Mouse (Mus musculus) layer of hippocampus, adult 9-10 months (tissue): ENCODE results near the gene Padi4.

Experiments
- DNase-seq: peaks from one replicate; pipeline ENCODE4 v3.0.0; 2022; ENCODE audit warnings: low spot score

The Padi4 gene

DNA sequence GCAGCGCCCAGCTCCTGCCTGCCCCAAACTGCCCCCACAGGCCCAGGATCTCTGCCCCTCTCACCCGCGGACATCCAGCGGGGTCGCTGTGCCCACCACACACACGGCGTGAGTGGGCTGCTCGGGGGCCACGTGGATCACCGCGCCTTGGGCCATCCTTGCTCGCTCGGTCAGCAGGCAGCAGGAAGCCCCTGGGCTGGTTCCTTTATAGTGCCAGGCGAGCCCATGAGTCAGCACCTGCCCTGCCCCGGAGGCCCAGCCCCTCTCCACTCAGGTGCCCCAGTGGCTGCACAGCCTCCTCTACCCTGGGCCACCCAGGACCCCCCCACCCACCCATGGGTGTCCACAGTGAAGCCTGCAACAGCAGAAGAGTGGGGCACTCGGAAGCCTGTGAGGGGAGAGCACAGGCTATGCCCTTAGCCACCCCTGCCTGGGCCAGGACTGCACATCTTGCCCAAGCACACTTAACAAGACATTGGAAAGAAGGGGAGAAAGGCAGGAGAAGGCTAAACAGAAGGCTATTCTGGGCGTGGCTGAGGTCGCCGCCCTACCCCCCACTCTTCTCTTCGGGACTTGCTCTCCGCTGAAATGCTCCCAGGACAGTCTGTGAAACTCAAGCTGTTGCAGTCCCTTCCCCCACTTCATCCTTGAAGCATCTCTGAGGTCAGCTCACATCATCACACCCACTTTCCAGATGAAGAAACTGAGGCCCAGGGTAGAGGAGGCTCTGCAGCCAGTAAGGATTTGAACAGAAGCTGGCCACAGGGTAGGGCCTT, at the start of gene Padi4:
TSS of gene Padi4 (minus strand) at position 212 of the 776 bp plus-strand sequence.
- no peak for DNase-seq

GRCm38 (mm10) chr4:140821988-140822387, 48.0 kb upstream of the Padi4 start:
- DNase-seq: peak; percentile 67

GRCm38 (mm10) chr4:140817413-140817812, 43.4 kb upstream of the Padi4 start:
- DNase-seq: no peak

DNA sequence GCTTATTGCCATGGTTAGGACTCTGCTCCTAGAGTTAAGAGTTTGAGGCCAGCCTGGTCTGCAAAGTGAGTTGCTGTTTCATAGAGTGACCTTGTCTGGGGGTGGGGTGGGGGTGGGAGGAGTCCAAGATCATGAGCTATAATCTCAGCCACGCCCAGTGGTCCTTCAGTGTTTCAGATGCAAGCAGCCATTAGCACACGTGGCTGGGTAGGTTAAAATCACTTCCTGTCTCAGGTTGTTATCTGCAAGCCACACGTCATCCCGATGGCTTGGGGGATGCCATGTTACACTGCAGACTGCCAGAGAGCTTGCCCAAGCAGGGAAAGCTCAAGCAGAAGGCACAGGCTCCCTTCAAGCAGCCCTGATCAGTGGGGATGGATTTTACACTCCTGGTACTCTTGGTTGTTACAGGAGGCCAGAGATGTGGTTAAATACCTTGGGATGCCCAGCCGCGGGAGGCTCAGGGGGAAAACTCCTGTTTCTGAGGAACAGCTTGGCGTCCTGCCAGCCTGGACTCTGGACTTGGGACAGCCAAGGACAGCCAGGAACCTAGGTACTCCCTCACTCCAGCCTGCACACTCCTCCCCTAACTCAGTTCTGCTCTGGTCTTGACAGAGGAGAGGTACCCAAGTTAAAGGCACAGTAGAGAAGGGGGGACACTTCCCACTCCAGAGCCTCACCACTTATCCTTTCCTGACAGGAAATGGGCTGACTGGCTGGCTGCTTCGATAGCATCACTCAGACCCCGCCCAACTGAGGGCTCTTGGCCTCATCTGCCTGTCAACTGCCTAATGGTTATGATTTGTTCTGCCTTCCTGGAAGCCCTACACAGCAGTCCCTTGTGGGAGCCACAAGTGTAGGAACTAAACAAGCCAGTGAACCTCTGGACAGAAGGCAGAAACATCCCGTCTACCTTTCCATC, 42.2 kb upstream of the Padi4 start:
- DNase-seq: no peak

- DNase-seq: no peak
Measured at GRCm38 (mm10) chr4:140815496-140815895, 41.5 kb upstream of the Padi4 start.

GRCm38 (mm10) chr4:140814241-140815225, 40.5 kb upstream of the Padi4 start:
- peak; percentile 4 for DNase-seq

- no peak for DNase-seq
Measured at GRCm38 (mm10) chr4:140813358-140814185, 39.5 kb upstream of the Padi4 start.

GRCm38 (mm10) chr4:140812609-140813008, 38.6 kb upstream of the Padi4 start:
- DNase-seq: no peak

DNA sequence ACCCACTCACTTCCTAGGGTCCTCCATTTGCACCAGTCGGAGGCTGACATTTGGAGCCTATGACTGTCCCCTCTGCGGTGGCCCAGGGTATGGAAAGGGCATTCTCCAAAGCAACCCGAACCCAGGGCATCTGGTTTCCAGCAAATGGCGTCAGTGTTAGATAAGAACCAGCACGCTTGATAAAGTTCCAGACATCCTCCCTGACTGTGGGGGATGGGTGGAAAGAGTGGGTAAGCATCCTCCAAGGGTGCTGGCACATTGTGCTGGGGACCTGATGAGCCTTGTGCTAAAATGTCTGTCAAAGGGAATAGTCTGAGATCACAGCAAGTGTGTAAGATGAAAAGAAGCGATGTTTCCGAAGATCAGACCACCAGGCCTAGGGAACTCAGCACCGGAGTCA, 38.2 kb upstream of the Padi4 start:
- no peak for DNase-seq

- DNase-seq: no peak
Measured at GRCm38 (mm10) chr4:140810458-140811260, 36.6 kb upstream of the Padi4 start, which contains the start of gene Padi3. Padi3 (minus strand) TSS chr4:140810648.

GRCm38 (mm10) chr4:140809118-140809517, 35.1 kb upstream of the Padi4 start:
- no peak for DNase-seq

DNA sequence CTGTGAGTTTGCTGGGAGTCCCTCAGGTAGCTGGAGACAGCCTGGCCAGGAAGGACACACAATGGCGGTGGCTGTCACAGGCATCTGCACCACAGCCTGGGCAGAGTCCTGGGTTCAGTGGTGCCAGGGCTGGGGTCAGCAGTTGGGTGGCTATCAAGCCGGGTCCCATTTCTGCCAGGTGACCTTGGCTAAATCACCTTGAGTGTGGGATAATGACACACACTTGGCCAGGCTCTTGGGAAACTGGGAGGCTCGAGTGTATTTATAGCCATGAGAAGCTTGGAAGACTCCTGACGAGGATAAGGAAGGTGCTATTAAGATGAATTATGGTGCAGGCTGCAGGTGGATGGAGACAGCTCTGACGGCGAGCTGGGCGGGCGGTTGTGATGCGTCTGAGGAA, 30.6 kb upstream of the Padi4 start:
- no peak for DNase-seq

DNA sequence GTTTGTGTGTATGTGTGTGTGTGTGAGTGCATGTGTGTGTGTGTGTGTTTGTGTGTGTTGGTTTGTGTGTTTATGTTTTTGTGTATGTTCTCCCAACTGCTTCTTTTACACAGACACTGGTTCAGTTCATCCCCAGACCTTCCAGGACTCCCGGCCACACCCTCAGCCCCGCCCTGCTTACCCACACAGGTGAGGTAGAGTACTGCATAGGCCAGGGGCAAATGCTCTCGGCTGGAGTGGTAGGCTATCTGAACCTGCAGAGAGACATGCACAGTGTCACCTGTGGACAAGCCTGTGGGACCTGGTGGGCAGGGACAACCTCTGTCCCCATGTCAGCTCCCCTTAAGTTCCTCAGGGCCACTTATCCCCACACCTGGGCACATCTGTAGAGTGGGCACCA, 27.3 kb upstream of the Padi4 start:
- no peak for DNase-seq

GRCm38 (mm10) chr4:140796786-140797185, 22.8 kb upstream of the Padi4 start:
- DNase-seq: no peak

DNA sequence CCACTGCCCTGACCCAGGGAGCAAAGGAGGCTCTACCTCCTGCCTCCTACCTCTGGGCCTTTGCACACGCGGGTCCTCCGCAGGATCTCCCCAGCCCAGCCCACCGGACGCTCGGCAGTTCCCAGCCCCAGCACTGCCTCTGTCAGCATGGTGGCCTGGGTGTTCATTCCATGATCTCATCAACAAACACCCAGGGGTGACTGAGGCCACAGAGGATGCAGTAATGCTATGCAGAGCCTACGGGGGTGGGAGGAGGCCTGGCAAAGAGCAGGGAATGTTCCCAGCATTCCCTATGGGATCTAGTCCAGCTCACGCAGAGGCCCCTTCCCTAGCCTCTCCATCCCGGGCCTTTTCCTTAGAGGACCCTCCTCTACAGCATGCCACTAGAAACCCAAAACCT, 20.6 kb upstream of the Padi4 start:
- DNase-seq: no peak

DNA sequence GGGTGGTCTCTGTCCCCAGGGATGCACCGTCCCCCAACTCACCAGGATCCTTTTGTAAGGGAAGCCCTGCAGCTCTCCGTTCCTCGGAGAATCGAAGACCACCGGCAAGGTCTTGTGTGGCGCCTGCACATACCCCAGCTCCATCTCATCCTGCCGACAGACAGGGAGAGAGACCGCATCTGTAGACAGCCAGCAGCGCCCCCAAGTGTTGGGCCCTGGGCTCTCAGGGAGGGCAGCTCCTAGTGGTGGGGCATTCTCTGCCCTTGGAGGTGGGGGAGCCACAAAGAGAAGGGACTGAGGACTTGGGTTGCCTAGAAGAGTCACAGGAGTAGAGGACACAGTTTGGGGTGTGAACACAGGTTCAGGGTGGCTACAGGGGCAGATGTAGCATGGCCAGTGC, 19.8 kb upstream of the Padi4 start:
- no peak for DNase-seq

DNA sequence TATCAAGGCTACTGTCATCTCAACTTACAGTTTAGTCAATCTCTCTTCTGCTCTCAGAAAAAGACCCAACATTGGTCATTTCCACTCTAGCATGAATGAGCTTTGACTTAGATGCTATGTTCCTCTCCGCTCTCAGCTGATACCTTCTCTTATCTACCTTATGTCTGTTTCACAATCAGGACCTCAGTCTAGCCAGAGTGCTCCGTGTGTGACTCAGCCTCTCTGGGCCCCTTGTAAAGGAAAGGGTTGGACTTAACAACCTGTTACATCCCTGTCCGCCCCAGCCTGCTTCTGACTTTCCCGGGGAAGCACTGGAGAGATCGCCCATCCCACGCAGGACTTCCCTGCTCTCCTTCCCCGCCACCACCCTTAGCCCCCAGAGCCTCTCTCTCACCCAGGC, 18.5 kb upstream of the Padi4 start:
- no peak for DNase-seq

DNA sequence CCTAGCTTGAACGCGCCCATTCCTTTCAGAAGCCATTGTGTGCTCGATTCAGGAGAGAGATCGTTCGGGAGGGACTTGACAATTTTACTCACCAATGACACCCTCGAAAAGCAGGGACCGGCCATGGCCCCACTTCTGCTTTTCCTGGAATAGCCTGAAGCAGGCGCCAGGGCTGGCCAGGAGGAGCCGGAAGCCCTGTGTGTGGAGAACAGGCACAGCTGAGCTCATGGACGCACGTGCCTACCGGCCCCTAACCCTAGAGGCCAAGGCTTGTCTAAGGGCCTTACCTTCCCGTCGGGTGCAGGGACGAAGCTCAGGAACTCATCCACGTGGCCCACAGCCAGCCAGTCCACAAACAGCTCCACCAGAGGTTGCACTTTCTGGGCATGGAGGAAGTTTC, 17.0 kb upstream of the Padi4 start:
- no peak for DNase-seq

DNA sequence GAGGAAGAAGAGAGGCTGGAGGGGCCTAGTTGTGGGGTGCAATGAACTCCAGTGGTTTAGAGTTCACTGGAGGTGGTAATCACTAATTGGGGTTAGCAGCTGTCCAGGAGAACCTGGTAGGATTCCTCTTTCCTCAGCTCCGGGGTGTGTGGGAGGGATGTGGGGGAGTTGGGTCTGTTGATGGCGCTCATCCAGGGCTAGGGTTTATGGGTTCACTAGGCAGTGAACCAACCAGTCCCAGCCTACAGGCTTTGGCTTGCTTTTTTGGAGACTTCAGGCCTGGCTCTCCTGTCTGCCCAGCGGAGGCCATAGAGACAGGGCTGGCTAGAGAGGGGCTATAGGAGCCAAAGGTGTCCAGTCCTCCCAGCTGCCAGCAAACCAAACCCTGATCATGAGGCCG, 15.9 kb upstream of the Padi4 start:
- DNase-seq: no peak

- DNase-seq: peak; percentile 15
Measured at GRCm38 (mm10) chr4:140788983-140789382, 14.9 kb upstream of the Padi4 start.
